Mouse (Mus musculus) midbrain, embryonic 16.5 days (tissue): ENCODE results near the gene G530012D18Rik. TPM values are rescaled to one million over a fixed set of nuclear protein-coding genes. Genes with fewer than 3 reads are reported as not detected.
"Not testable (repeated sequence)": the region's sequence is repeated elsewhere in the genome, so short reads cannot be mapped to it uniquely, and the experiment has no call there.

Experiments
- ATAC-seq: fragments of 200-750 bp; cut with Nextera tagmentation; 2 replicates; pipeline ENCODE4 v1.8.0; 2017; ENCODE audit warnings: moderate TSS enrichment
- H3K27ac ChIP-seq: fragments of 300-500 bp; sonication (generic); 2 replicates; pipeline ENCODE4 v1.5.1; 2014; ENCODE audit warnings: mild to moderate bottlenecking, low read length, mixed read lengths
- H3K27me3 ChIP-seq: fragments of 300-500 bp; sonication (generic); 2 replicates; pipeline ENCODE4 v1.6.1; 2014; ENCODE audit warnings: low read depth, low read length, mixed read lengths; ENCODE audit not compliant: control insufficient read depth, insufficient read depth
- H3K36me3 ChIP-seq: fragments of 300-500 bp; sonication (generic); 2 replicates; pipeline ENCODE4 v1.6.1; 2014; ENCODE audit warnings: mild to moderate bottlenecking, low read length, moderate library complexity, mixed read lengths; ENCODE audit not compliant: control insufficient read depth, insufficient read depth
- H3K4me1 ChIP-seq: fragments of 300-500 bp; sonication (generic); 2 replicates; pipeline ENCODE4 v1.6.1; 2014; ENCODE audit warnings: mild to moderate bottlenecking, low read length, mixed read lengths; ENCODE audit not compliant: control insufficient read depth, insufficient read depth
- H3K4me2 ChIP-seq: fragments of 300-500 bp; sonication (generic); 2 replicates; pipeline ENCODE4 v1.6.1; 2014; ENCODE audit warnings: mild to moderate bottlenecking, low read length, mixed read lengths
- H3K4me3 ChIP-seq: fragments of 300-500 bp; sonication (generic); 2 replicates; pipeline ENCODE4 v1.5.1; 2014; ENCODE audit warnings: low read depth, mild to moderate bottlenecking, low read length, moderate library complexity, mixed read lengths
- H3K9ac ChIP-seq: fragments of 300-500 bp; sonication (generic); 2 replicates; pipeline ENCODE4 v1.6.1; 2014; ENCODE audit warnings: low read depth, low read length, mixed read lengths
- H3K9me3 ChIP-seq: fragments of 300-500 bp; sonication (generic); replicated peaks from 2 replicates; pipeline ENCODE4 v1.6.1; 2014; ENCODE audit warnings: mild to moderate bottlenecking, low read length, mixed read lengths; ENCODE audit not compliant: control insufficient read depth, poor library complexity, severe bottlenecking
- WGBS: fragments of 180-500 bp; shearing (Covaris S2); extraction: QIAGEN DNeasy Blood & Tissue Kit; methylation state at CpG from one replicate; pipeline ENCODE4 v1.1.7; 2014; 5-methylcytosine and 5-hydroxymethylcytosine counted together
- polyA plus RNA-seq: library from polyadenylated mRNA; unstranded; fragments of >200 nt; fragmentation: Nextera tagmentation; extraction: Ambion mirVana; gene quantifications from 2 replicates; pipeline ENCODE4 v1.2.1, GENCODE M21; 2015

Gene G530012D18Rik
- polyA plus RNA-seq, 1 experiment from 2014 or later = not detected

DNA sequence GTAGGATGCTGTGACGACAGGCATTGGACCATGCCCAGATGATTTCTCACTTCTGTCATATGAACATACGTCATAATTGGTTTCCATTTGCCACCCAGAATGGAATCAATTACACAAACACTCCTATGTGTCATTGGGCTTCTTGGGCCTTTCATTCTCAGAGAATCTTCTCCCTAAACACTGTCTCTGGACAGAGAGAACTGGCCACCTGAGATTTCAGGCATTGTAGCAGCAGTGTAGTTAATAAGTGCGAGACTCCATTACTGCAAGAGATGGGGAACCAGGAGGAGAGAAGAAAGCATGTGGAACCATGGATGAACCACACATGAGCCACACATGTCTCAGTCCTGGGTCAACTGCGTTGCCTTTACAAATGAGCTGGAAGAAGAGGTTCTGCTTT lies 32.9 kb downstream of the G530012D18Rik start:
- not testable (repeated sequence) for ATAC-seq, H3K9ac ChIP-seq, H3K27ac ChIP-seq, H3K4me2 ChIP-seq, H3K4me3 ChIP-seq, H3K9me3 ChIP-seq, H3K36me3 ChIP-seq, H3K4me1 ChIP-seq, H3K27me3 ChIP-seq
- 95% methylated on average over 3 of the region's 4 CpGs for WGBS

DNA sequence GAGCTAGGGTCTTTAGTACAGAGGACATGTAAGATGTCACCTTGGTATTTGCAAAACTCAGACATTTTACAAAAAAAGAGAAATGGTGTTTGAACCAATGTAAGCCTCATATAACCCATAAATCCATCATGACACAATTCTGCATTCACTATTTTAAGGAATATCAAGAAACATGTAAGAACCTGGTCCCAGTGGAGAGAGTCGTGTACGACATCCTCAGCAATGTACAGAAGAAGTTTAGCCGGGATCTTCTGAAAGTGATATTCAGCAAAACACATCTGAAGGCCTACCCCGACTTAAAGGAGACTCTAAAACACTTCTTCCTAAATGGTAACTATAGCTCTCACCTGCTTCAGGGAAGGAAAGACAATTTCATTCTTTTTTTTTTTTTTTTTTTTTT lies 35.1 kb downstream of the G530012D18Rik start:
- H3K4me2 ChIP-seq, H3K27ac ChIP-seq, H3K4me3 ChIP-seq, H3K4me1 ChIP-seq, H3K9me3 ChIP-seq, ATAC-seq, H3K27me3 ChIP-seq, H3K36me3 ChIP-seq, H3K9ac ChIP-seq: not testable (repeated sequence)
- WGBS = no CpG with 5 or more reads among the region's 4 CpGs

DNA sequence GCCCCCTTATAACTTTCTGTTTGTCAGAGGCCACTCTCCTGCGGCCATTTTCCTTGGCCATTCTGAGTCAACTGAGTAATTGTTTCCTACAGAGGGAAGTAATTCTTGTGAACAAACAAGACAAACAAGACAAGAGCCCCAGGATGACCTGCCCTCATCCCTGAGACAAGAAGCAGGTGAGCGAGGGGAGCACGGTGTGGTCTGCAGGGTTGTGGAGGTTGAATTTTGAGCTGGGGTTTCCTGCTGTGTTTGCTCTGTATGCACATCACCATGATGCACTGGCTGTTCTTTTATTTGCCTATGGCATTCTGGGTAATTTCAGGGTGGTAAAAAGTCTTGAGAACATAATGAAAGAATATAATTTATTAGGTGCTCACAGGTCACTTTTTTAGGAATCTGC lies 39.6 kb downstream of the G530012D18Rik start:
- not testable (repeated sequence) for H3K36me3 ChIP-seq, H3K9ac ChIP-seq, H3K4me3 ChIP-seq, H3K4me1 ChIP-seq, H3K9me3 ChIP-seq, H3K4me2 ChIP-seq, H3K27ac ChIP-seq, H3K27me3 ChIP-seq, ATAC-seq
- 97% methylated on average over 3 of the region's 3 CpGs for WGBS

DNA sequence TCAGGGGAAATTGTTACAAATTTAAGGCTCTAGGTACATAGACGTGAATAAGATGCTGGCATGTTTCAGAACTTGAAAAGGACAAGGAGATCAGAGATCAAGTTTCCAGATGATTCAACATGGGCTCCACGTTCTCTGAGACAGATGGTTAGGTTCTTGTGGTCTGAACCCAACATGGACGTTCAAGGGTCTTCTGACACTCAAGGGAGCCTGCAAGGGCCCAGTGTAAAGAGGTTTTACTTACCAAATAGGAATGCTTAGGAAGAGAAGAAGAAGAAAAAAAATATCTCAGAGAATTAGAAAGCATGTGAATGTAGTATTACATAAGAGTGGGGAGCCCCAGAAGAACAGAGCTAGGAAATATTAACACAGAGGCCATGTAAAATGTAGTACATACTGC lies 40.3 kb downstream of the G530012D18Rik start:
- 61% methylated on average over 3 of the region's 3 CpGs for WGBS
- H3K9me3 ChIP-seq, H3K36me3 ChIP-seq, H3K27me3 ChIP-seq, H3K4me3 ChIP-seq, H3K4me2 ChIP-seq, H3K9ac ChIP-seq, ATAC-seq, H3K27ac ChIP-seq, H3K4me1 ChIP-seq: not testable (repeated sequence)

DNA sequence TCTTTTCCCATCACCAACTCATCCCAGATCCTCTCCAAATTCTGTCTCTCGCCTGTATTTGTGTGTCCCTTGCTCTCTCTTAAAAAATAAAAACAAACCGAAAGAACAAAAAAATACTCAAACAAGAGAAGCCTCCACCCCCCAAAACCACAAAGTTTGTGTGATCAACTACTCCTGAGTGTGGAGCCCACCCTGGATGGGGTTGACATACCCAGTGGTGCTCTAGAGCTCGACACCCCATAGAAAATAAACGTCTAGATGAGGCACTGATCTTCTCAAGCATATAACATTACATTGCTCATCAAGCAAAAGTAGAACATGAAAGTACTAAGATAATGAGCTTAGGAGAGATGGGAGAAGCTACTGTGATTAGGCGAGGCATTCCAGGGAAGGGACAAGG lies 41.7 kb downstream of the G530012D18Rik start:
- not testable (repeated sequence) for H3K4me2 ChIP-seq

DNA sequence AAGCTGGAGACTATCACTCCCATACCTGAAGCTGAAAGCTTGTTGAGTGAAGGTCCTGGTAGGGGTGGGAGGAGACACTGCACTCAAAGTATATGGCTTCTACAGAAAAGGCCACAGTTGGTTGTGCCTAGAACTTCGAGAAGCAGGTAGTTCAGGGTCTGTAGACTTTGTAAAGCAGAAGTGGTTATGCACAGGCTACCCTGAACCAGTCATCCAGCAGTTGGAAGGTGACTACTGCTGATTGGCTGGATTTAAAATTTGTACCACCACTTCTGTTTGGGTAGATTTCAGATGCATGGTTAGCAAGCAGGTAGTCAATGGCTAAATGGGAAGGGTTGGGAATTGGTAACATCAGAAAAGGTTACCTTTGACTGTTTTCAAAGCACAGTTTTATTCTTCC lies 43.2 kb downstream of the G530012D18Rik start:
- not testable (repeated sequence) for H3K27ac ChIP-seq, H3K4me3 ChIP-seq
- 36% methylated on average over 1 of the region's 1 CpGs for WGBS

More for the DNA sequence above, 41.7 kb downstream of the G530012D18Rik start:
- not testable (repeated sequence) for H3K9ac ChIP-seq, ATAC-seq, H3K27me3 ChIP-seq, H3K4me1 ChIP-seq, H3K36me3 ChIP-seq, H3K9me3 ChIP-seq, H3K4me3 ChIP-seq, H3K27ac ChIP-seq
- 63% methylated on average over 4 of the region's 5 CpGs for WGBS

More for the DNA sequence above, 43.2 kb downstream of the G530012D18Rik start:
- H3K27me3 ChIP-seq, H3K36me3 ChIP-seq, ATAC-seq, H3K9me3 ChIP-seq, H3K4me2 ChIP-seq, H3K9ac ChIP-seq, H3K4me1 ChIP-seq: not testable (repeated sequence)

Other genes starting within 250 kb of the G530012D18Rik start
- gene Sp110, start 23.1 kb downstream of the G530012D18Rik start, polyA plus RNA-seq = 0.26 and 0.82 TPM in 2 replicates
- gene Sp140, start 24.7 kb downstream of the G530012D18Rik start, polyA plus RNA-seq = 0.40 and 0.76 TPM in 2 replicates
- gene Sp100, start 74.3 kb downstream of the G530012D18Rik start, polyA plus RNA-seq = 0.33 TPM in 1 of 2 replicates, not detected in the other
- 0.19 and 0.27 TPM in 2 replicates for gene A630001G21Rik, start 203.0 kb downstream of the G530012D18Rik start, polyA plus RNA-seq
- gene Cab39, start 217.8 kb downstream of the G530012D18Rik start, polyA plus RNA-seq = 49.4 and 51.1 TPM in 2 replicates